21 mouse cellular contexts compared by ENCODE assay signal in the genomic region with DNA sequence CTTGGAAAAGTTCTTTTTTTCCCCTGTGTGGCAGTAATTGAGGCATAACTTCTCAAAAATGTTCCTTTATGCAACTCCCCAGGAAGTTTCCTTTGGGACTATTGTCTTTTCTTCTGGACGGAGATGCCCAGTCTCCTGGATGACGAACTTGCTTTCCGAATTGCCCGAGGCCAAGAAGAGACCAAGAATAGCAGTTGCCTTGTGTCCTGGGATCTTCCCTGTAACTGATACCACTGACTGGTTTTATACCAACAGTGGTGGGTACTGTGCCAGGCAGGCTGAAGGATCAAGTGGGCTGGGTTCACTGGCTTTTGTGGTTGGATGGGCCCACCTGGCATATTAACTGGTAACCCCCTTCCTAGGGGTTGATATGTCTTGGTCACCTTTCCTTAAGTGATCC. TPM values are rescaled to one million over a fixed set of nuclear protein-coding genes. Genes with fewer than 3 reads are reported as not detected.
DNase-seq lines count a peak whose midpoint lies in the region; ATAC-seq and TF ChIP-seq lines count a peak whose summit lies in the region.
"Had no signal": no experiment of that assay in that cellular context is flagged by ENCODE, and none has a peak within 500 bp of the region (broad histone marks: within the 10 kb centered on the region; RNA-seq: fewer than 3 reads in every experiment).

No protein-coding gene starts in this region.

- H3K4me2 ChIP-seq in forebrain, embryonic 16.5 days (ENCODE audit: low read length): no peak overlapping the region
- no peak overlapping the region for H3K4me2 ChIP-seq in hindbrain, embryonic 15.5 days
- H3K4me2 ChIP-seq in hindbrain, embryonic 11.5 days (replicated peaks; ENCODE audit: low read depth, low read length): no peak overlapping the region
- no peak overlapping the region for H3K4me2 ChIP-seq in midbrain, embryonic 13.5 days (replicated peaks)
- H3K4me2 ChIP-seq in myocyte (ENCODE audit: low read depth): peak overlapping the region; percentile 15
- H3K4me2 ChIP-seq: embryonic facial prominence, embryonic 12.5 days; heart, embryonic 12.5 days; hindbrain, embryonic 14.5 days had no signal

- H3K27ac ChIP-seq in forebrain, embryonic 10.5 days: 0 out of 2 replicates have a peak overlapping the region, but pooled peaks have one; percentile 25
- H3K27ac ChIP-seq in forebrain, embryonic 16.5 days (ENCODE audit: low read length): no peak overlapping the region
- H3K27ac ChIP-seq in hindbrain, embryonic 15.5 days (replicated peaks): peak overlapping the region; percentile 23
- no peak overlapping the region for H3K27ac ChIP-seq in hindbrain, embryonic 11.5 days (ENCODE audit: low read depth, low read length)
- peak overlapping the region; percentile 45; the same call in 1 of the 2 replicates for H3K27ac ChIP-seq in midbrain, embryonic 13.5 days
- H3K27ac ChIP-seq in midbrain, embryonic 10.5 days (replicated peaks): no peak overlapping the region
- H3K27ac ChIP-seq: embryonic facial prominence, embryonic 12.5 days had no signal

- 80% methylated on average over 4 of the region's 4 CpGs for WGBS in forebrain, embryonic 10.5 days
- WGBS in forebrain, embryonic 16.5 days: 60% methylated on average over 4 of the region's 4 CpGs
- WGBS in hindbrain, embryonic 15.5 days: 59% methylated on average over 4 of the region's 4 CpGs
- 79% methylated on average over 4 of the region's 4 CpGs for WGBS in hindbrain, embryonic 11.5 days
- 78% methylated on average over 4 of the region's 4 CpGs for WGBS in midbrain, embryonic 13.5 days
- 93% methylated on average over 4 of the region's 4 CpGs for WGBS in midbrain, embryonic 10.5 days

- H3K4me1 ChIP-seq in forebrain, embryonic 10.5 days: peaks cover 36% of the 10 kb centered on the region
- peaks cover 17% of the 10 kb centered on the region for H3K4me1 ChIP-seq in forebrain, embryonic 16.5 days (replicated peaks; ENCODE audit: control insufficient read depth, insufficient read depth, low read length)
- peaks cover 17% of the 10 kb centered on the region for H3K4me1 ChIP-seq in hindbrain, embryonic 15.5 days (replicated peaks)
- no peaks in the 10 kb centered on the region for H3K4me1 ChIP-seq in hindbrain, embryonic 11.5 days (replicated peaks; ENCODE audit: control insufficient read depth, insufficient read depth, low read length)
- peaks cover 19% of the 10 kb centered on the region for H3K4me1 ChIP-seq in midbrain, embryonic 13.5 days (replicated peaks)
- H3K4me1 ChIP-seq in midbrain, embryonic 10.5 days: peaks cover 13% of the 10 kb centered on the region

- no peak for TF ChIP-seq POLR2A in myocyte (IDR thresholded peaks at IDR 0.05; ENCODE audit: insufficient read length, low read depth)

- peaks cover 100% of the 10 kb centered on the region for H3K36me3 ChIP-seq in forebrain, embryonic 10.5 days (replicated peaks)
- peaks cover 6% of the 10 kb centered on the region; the same call in 1 of the 2 replicates for H3K36me3 ChIP-seq in forebrain, embryonic 16.5 days (ENCODE audit: control insufficient read depth, insufficient read depth)
- H3K36me3 ChIP-seq in hindbrain, embryonic 15.5 days: 0 out of 2 replicates have a peak, but pooled peaks cover 3% of the 10 kb centered on the region
- 0 out of 2 replicates have a peak, but pooled peaks cover 2% of the 10 kb centered on the region for H3K36me3 ChIP-seq in hindbrain, embryonic 11.5 days (ENCODE audit: control insufficient read depth, insufficient read depth, low read length)
- peaks cover 37% of the 10 kb centered on the region for H3K36me3 ChIP-seq in midbrain, embryonic 13.5 days
- H3K36me3 ChIP-seq in midbrain, embryonic 10.5 days: peaks cover 100% of the 10 kb centered on the region
- H3K36me3 ChIP-seq in myocyte (ENCODE audit: control insufficient read depth, insufficient read depth): no peaks in the 10 kb centered on the region
- H3K36me3 ChIP-seq: G1E; heart, embryonic 12.5 days had no signal

- no peak for DNase-seq in forebrain, embryonic 10.5 days (ENCODE audit: extremely low spot score, low spot score)
- DNase-seq in hindbrain, embryonic 11.5 days (ENCODE audit: low spot score): no peak
- DNase-seq in midbrain, embryonic 10.5 days (ENCODE audit: low spot score): no peak
- no peak for DNase-seq in heart, adult 18-20 months
- DNase-seq: adrenal gland, postnatal 14 days; B cell, adult 2 months; cerebellum, adult 11-12 months; cerebellum, adult 9-10 months; gastrocnemius, postnatal 10 days had no signal

- H3ac ChIP-seq in myocyte (ENCODE audit: control insufficient read depth, insufficient read length): no peak overlapping the region

- H3K9ac ChIP-seq in forebrain, embryonic 16.5 days (replicated peaks; ENCODE audit: low read depth, low read length): no peak overlapping the region
- H3K9ac ChIP-seq in hindbrain, embryonic 15.5 days: no peak overlapping the region
- no peak overlapping the region for H3K9ac ChIP-seq in hindbrain, embryonic 11.5 days (ENCODE audit: low read depth, low read length)
- H3K9ac ChIP-seq in midbrain, embryonic 13.5 days (replicated peaks): no peak overlapping the region
- H3K9ac ChIP-seq: embryonic facial prominence, embryonic 12.5 days; heart, embryonic 12.5 days; hindbrain, embryonic 14.5 days had no signal

- H3K4me3 ChIP-seq in forebrain, embryonic 10.5 days: no peak overlapping the region
- H3K4me3 ChIP-seq in forebrain, embryonic 16.5 days (replicated peaks; ENCODE audit: low read length): no peak overlapping the region
- H3K4me3 ChIP-seq in hindbrain, embryonic 15.5 days: no peak overlapping the region
- no peak overlapping the region for H3K4me3 ChIP-seq in hindbrain, embryonic 11.5 days (ENCODE audit: low read depth, low read length)
- no peak overlapping the region for H3K4me3 ChIP-seq in midbrain, embryonic 13.5 days (replicated peaks)
- H3K4me3 ChIP-seq in midbrain, embryonic 10.5 days: no peak overlapping the region
- H3K4me3 ChIP-seq in myocyte: no peak overlapping the region
- H3K4me3 ChIP-seq: embryonic facial prominence, embryonic 12.5 days; heart, embryonic 12.5 days had no signal

- H3K27me3 ChIP-seq in forebrain, embryonic 10.5 days (ENCODE audit: poor library complexity, severe bottlenecking): no peaks in the 10 kb centered on the region
- H3K27me3 ChIP-seq in forebrain, embryonic 16.5 days (replicated peaks; ENCODE audit: control insufficient read depth, insufficient read depth, low read length): no peaks in the 10 kb centered on the region
- H3K27me3 ChIP-seq in hindbrain, embryonic 15.5 days: no peaks in the 10 kb centered on the region
- H3K27me3 ChIP-seq in hindbrain, embryonic 11.5 days (ENCODE audit: control insufficient read depth, insufficient read depth, low read length): no peaks in the 10 kb centered on the region
- H3K27me3 ChIP-seq in midbrain, embryonic 13.5 days: no peaks in the 10 kb centered on the region
- H3K27me3 ChIP-seq in midbrain, embryonic 10.5 days (ENCODE audit: low read depth, poor library complexity, severe bottlenecking): no peaks in the 10 kb centered on the region
- H3K27me3 ChIP-seq in myocyte (ENCODE audit: control insufficient read depth, insufficient read depth, insufficient read length): no peaks in the 10 kb centered on the region
- H3K27me3 ChIP-seq: embryonic facial prominence, embryonic 12.5 days; heart, embryonic 12.5 days had no signal

- H3K79me2 ChIP-seq in myocyte (ENCODE audit: control insufficient read depth, insufficient read depth): no peaks in the 10 kb centered on the region

- no peak for ATAC-seq in forebrain, embryonic 16.5 days
- ATAC-seq in hindbrain, embryonic 15.5 days (ENCODE audit: low FRiP score, low read depth): no peak
- no peak for ATAC-seq in hindbrain, embryonic 11.5 days (ENCODE audit: low FRiP score)
- no peak for ATAC-seq in midbrain, embryonic 13.5 days
- ATAC-seq: activated CD4-positive, CD25-positive, alpha-beta regulatory T cell, adult 4 months; CD4-positive, CD25-positive, alpha-beta regulatory T cell, adult 4 months; inflammation-experienced regulatory T-cells, adult 6 months had no signal

- H3K9me3 ChIP-seq in forebrain, embryonic 10.5 days: peaks cover 3% of the 10 kb centered on the region; the same call in 1 of the 2 replicates
- no peaks in the 10 kb centered on the region for H3K9me3 ChIP-seq in forebrain, embryonic 16.5 days (ENCODE audit: control insufficient read depth, low read length)
- H3K9me3 ChIP-seq in hindbrain, embryonic 15.5 days: no peaks in the 10 kb centered on the region
- no peaks in the 10 kb centered on the region for H3K9me3 ChIP-seq in hindbrain, embryonic 11.5 days (ENCODE audit: control insufficient read depth, low read length)
- H3K9me3 ChIP-seq in midbrain, embryonic 13.5 days: no peaks in the 10 kb centered on the region; the same call in 1 of the 2 replicates
- H3K9me3 ChIP-seq in midbrain, embryonic 10.5 days (replicated peaks): peaks cover 6% of the 10 kb centered on the region; the same call in 1 of the 2 replicates
- H3K9me3 ChIP-seq: embryonic facial prominence, embryonic 12.5 days; G1E; heart, embryonic 12.5 days had no signal

TF ChIP-seq in myocyte, 11 proteins besides CTCF, POLR2A, EP300 and RAD21 (continues in another document):
- TF ChIP-seq SRF (IDR thresholded peaks at IDR 0.05; ENCODE audit: control insufficient read depth, insufficient read length, low read depth) (no peak), TCF3 (IDR thresholded peaks at IDR 0.05; ENCODE audit: insufficient read length, low read depth) (no peak)

RNA-seq across cellular contexts. Expression of gene Igfbp2, which starts 9.3 kb away (rescaled TPM):
- 742 and 777 TPM in 2 replicates for polyA plus RNA-seq in forebrain, embryonic 10.5 days (2016; fragmentation: Nextera tagmentation; extraction: Ambion mirVana)
- 279 and 331 TPM in 2 replicates for polyA plus RNA-seq in forebrain, embryonic 16.5 days (2015; fragmentation: Nextera tagmentation; extraction: Ambion mirVana)
- 463 and 473 TPM in 2 replicates for polyA plus RNA-seq in hindbrain, embryonic 15.5 days (2015; fragmentation: Nextera tagmentation; extraction: Ambion mirVana)
- 521 and 561 TPM in 2 replicates for polyA plus RNA-seq in hindbrain, embryonic 11.5 days (2014; fragmentation: Nextera tagmentation; extraction: Ambion mirVana)
- 294 and 385 TPM in 2 replicates for polyA plus RNA-seq in midbrain, embryonic 13.5 days (2015; fragmentation: Nextera tagmentation; extraction: Ambion mirVana)
- 585 and 600 TPM in 2 replicates for polyA plus RNA-seq in midbrain, embryonic 10.5 days (2016; fragmentation: Nextera tagmentation; extraction: Ambion mirVana)
- polyA plus RNA-seq in myocyte (2012; fragmentation: generic; extraction: Trizol): 83.7 TPM
- under 1 TPM; 0.37 to 0.51 TPM for total RNA-seq in heart, adult 18-20 months (2021)
- total RNA-seq: heart, postnatal 25 days had no signal
- polyA plus RNA-seq: activated CD4-positive, CD25-positive, alpha-beta regulatory T cell, adult 4 months; CD4-positive, CD25-positive, alpha-beta regulatory T cell, adult 4 months; G1E; inflammation-experienced regulatory T-cells, adult 6 months had no signal

RNA-seq across cellular contexts. Expression of gene Igfbp5, which starts 41.1 kb away (rescaled TPM):
- polyA plus RNA-seq in forebrain, embryonic 10.5 days (2016; fragmentation: Nextera tagmentation; extraction: Ambion mirVana): 45.9 and 51.3 TPM in 2 replicates
- polyA plus RNA-seq in forebrain, embryonic 16.5 days (2015; fragmentation: Nextera tagmentation; extraction: Ambion mirVana): 26.8 and 31.0 TPM in 2 replicates
- 48.5 and 56.5 TPM in 2 replicates for polyA plus RNA-seq in hindbrain, embryonic 15.5 days (2015; fragmentation: Nextera tagmentation; extraction: Ambion mirVana)
- polyA plus RNA-seq in hindbrain, embryonic 11.5 days (2014; fragmentation: Nextera tagmentation; extraction: Ambion mirVana): 28.1 and 34.8 TPM in 2 replicates
- 28.7 and 31.8 TPM in 2 replicates for polyA plus RNA-seq in midbrain, embryonic 13.5 days (2015; fragmentation: Nextera tagmentation; extraction: Ambion mirVana)
- 48.2 and 49.9 TPM in 2 replicates for polyA plus RNA-seq in midbrain, embryonic 10.5 days (2016; fragmentation: Nextera tagmentation; extraction: Ambion mirVana)
- 691 TPM for polyA plus RNA-seq in myocyte (2012; fragmentation: generic; extraction: Trizol)
- 100 to 1,000 TPM in 1 of 2 experiments, 10 to 100 TPM in 1; 80.7 to 123 TPM for total RNA-seq in heart, adult 18-20 months (2021)
- polyA plus RNA-seq: activated CD4-positive, CD25-positive, alpha-beta regulatory T cell, adult 4 months; CD4-positive, CD25-positive, alpha-beta regulatory T cell, adult 4 months had no signal

Comparison
In these comparisons a context has a peak if more than half of its experiments do, and no peak if none do; other contexts are left out.
1. H3K27ac ChIP-seq: peak in forebrain, embryonic 10.5 days (single experiment), hindbrain, embryonic 15.5 days (single experiment) and midbrain, embryonic 13.5 days (single experiment); none in forebrain, embryonic 16.5 days (single experiment), hindbrain, embryonic 11.5 days (single experiment) and midbrain, embryonic 10.5 days (single experiment).
2. RNA of gene Igfbp5, which starts 41.1 kb away (polyA plus RNA-seq): 691 TPM in myocyte (single experiment); 48.5 to 56.5 TPM in hindbrain, embryonic 15.5 days, 48.2 to 49.9 TPM in midbrain, embryonic 10.5 days, 45.9 to 51.3 TPM in forebrain, embryonic 10.5 days, 28.1 to 34.8 TPM in hindbrain, embryonic 11.5 days, 28.7 to 31.8 TPM in midbrain, embryonic 13.5 days and 26.8 to 31.0 TPM in forebrain, embryonic 16.5 days; every median in the first group is over 10 times any median in the second.